Mouse (Mus musculus) thymus, postnatal 0 days (tissue): ENCODE measurements around the gene Slc25a42. TPM values are rescaled to one million over a fixed set of nuclear protein-coding genes. Genes with fewer than 3 reads are reported as not detected.
A peak's percentile ranks its signal among the peaks of the same experiment; 100 is the strongest.

ENCODE experiments used
- DNase-seq: peaks from one replicate; pipeline ENCODE4 v3.0.0-alpha.2; 2015; ENCODE audit warnings: low spot score
- polyA plus RNA-seq: library from polyadenylated mRNA; unstranded; fragments of >200 nt; fragmentation: Nextera tagmentation; extraction: Ambion mirVana; gene quantifications from 2 replicates; pipeline ENCODE4 v1.2.1, GENCODE M21; 2015

Slc25a42 gene
- polyA plus RNA-seq, 1 experiment from 2014 or later: 6.2 TPM

GRCm38 (mm10) chr8:70171240-70171639, 40.9 kb downstream of the Slc25a42 start:
- DNase-seq: no peak

DNA sequence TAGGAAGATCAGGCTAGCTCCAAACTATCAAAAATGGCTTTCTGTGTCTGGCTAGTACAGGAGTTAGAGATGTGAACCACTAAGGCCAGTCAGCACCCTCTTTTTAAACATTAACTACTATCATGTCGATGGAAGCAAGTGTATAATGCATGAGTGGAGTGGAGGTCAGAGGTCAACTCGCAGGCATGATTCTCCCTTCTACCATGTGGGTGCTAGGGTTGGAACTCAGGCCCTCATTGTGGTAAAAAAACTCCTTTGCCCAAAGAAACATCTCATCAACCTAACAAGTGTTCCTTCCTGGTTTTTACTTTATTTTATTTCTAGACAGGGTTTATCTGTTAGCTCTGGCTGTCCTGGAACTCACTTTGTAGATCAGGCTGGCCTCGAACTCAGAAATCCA, 41.4 kb downstream of the Slc25a42 start:
- DNase-seq: no peak

- DNase-seq: no peak
Observed at GRCm38 (mm10) chr8:70170116-70170515, 42.0 kb downstream of the Slc25a42 start.

DNA sequence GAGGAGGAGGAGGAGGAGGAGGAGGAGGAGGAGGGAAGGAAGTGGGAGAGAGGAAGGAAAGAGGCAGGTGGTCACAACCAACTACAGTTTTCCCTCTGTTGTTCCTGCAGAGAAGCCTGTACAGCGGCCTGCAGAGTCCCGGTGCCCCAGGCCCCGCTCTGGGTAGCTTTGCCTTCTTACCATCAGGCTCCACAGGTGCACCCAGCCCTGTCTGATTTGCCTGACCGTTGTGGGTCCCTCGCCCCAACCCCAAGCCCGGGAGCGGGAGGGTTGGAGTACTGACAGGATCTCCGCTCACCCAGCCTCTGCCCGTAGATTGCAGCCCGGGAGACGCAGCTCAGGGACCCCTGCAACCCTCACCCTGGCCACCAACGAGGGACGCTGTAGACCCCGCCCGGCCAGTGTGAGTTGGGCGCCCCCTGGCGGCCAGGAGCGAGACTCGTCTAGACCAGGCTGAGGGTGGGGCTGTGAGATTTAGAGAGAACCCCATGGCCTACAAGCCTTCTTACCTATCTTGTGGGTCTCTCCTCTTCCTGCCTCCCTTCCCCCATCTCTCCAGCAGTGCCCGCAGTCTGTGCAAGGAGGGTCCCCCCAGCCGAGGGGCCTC, 45.5 kb downstream of the Slc25a42 start:
- DNase-seq: peak; percentile 89

DNA sequence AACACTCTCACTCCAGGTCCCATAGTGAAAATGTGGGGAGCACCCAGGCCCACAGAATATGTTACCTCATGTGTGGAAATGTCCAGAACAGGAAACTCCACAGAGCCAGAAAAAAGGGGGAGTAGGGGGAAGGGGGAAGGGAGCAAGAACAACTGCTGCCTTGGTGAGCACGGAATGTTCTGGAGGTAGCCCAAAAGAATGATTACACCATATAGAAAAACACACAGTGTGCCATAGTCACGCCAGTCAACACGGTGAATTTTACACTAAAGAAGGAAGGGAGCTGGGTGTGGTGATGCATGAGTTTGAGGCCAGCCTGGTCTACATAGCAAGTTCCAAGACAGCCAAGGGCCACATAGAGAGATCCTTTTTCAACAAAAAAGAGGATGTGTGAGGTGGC, 48.8 kb downstream of the Slc25a42 start:
- DNase-seq: no peak

- peak; percentile 68 for DNase-seq
Observed at GRCm38 (mm10) chr8:70160015-70160414, 52.1 kb downstream of the Slc25a42 start.

DNA sequence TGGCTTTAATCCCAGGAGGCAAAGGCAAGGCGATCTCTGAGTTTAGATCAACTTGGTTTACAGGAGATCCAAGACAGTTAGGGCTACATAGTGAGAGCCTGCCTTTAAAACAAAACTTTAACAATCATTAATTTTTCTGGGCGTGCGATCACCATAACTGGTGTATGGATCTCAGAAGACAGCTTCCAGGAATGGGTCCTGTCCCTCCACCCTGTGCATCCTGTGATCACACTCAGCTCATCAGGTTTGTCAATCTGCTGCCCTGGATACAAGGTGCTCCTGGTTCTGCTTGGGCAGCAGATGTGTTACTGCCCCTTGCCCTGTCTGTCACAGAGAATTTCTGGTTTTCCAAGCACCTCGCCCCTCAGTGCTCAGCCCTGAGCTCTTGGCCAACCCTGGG, 52.9 kb downstream of the Slc25a42 start:
- DNase-seq: no peak

- peak; percentile 91 for DNase-seq
Observed at GRCm38 (mm10) chr8:70158069-70158853, 53.8 kb downstream of the Slc25a42 start.

GRCm38 (mm10) chr8:70157240-70157800, 54.8 kb downstream of the Slc25a42 start:
- no peak for DNase-seq

DNA sequence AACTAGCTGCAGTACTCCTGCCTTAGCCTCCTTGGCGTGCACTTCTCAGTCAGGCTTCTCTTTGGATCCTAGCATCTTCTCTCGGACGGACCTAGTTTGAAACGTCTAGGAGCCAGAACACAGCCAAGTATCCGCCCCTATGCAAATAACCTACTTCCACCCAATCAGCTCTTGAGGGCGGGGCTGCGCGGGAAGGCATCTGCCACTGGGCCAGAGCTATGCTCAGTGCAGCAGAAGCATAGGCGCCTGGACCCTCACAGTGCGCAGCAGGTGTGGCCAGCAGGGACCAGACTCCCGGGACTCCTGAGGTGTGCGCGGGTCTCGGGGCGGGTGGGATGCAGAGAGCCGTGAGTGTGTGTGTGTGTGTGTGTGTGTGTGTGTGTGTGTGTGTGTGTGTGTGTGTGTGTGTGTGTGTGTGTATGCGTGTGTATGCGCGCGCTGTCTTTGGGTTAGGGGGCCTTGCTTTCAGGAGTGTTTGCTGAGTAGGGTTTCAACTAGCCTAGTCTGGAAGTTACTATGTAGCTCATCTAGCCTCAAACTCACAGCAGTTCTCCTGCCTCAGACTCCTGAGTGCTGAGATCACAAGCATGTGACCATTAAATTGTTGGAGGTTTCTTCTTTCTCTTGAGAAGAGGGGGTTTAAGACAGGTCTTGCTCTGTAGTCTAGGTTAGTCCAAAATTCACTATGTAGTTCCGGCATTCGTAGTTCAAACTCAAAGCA, 59.4 kb downstream of the Slc25a42 start:
- DNase-seq: peak; percentile 90

DNA sequence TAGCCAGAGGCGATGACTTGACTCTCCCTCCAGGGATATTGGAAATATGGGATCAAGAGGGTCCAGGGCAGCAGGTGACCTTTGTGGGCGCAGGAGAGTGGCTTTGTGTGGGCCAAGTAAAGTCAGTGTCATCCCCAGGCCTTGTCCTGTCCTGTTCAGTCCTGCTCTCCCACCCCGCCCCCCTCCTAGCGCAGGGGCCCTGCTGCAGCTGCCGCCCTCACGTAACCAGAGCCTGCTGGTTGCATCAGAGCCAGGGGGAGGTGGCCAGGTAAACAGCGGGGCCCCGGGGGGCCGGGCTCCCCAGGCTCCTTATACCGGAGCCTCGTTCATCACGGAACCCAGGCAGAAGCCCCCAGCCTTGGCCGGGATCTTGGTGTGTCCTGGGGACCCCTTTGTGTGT, 61.9 kb downstream of the Slc25a42 start:
- no peak for DNase-seq

DNA sequence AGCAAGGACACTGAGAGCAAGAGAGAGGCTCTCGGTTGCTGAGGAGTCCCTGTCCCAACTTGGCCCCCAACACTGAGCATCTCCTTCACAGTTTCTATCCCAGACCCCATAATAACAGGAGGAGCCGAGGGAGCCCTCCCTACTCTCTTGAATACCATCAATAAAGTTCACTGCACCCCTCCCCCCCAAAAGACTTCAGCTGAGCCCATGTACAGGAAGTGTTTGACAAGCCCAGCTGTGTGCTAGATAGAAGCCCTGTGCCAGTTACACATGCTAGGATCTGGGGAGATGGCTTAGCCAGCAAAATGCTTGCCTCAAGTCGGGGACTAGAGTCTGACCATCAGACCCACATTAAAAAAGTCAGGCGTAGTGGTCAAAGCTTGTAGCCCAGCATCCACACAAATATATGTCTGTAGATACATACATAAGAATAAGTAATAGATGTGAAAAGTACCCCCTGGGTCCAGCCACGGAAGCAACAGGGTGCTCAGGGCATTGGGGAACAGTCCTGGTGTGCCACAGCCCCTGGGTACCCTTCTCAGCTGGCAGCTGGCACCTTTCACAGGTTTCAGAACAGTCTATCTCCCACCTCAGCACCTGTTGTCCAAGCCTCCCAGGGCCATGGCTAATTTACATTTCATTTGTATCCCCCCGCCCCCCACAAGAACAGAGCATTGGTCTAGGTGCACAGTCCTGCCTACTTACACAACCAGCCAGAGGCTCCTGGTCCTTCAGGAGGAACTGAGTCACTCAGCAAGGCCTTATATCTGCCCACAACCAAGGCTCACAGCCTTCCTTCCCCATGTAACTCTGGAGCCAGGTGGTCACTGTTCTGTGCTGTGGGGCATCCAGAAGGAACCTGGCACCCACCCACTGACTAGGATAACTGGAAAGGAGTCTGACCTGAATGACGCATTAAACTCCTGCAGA, 64.2 kb downstream of the Slc25a42 start:
- peak; percentile 85 for DNase-seq

GRCm38 (mm10) chr8:70139981-70140380, 72.1 kb downstream of the Slc25a42 start:
- peak; percentile 32 for DNase-seq

- DNase-seq: peak; percentile 100
Observed at GRCm38 (mm10) chr8:70139026-70139857, 72.9 kb downstream of the Slc25a42 start, which contains the start of the genes Rfxank, Borcs8 and Mef2b. Gene Rfxank (minus strand): TSS chr8:70139154. Gene Borcs8 (plus strand): TSS chr8:70139499. Gene Mef2b (plus strand): TSS chr8:70139711.

DNA sequence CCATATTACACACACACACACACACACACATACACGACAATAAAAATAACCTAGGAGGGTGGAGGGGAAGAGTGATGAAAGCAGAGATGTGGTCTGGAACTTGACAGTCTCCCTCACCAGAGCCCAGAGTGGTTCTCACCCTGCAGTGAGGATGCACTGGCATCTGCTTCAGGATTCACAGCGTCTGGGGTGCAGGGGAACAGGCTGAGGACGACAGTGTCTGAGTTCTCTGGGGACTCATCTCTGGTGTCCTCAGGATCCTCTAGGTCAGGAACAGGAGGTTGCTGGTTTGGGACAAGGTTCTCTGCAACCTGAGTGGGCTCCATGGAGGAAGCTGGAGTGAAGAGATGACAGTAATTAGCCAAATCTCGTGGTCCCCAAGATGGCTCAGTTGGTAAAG, 74.2 kb downstream of the Slc25a42 start:
- no peak for DNase-seq

DNA sequence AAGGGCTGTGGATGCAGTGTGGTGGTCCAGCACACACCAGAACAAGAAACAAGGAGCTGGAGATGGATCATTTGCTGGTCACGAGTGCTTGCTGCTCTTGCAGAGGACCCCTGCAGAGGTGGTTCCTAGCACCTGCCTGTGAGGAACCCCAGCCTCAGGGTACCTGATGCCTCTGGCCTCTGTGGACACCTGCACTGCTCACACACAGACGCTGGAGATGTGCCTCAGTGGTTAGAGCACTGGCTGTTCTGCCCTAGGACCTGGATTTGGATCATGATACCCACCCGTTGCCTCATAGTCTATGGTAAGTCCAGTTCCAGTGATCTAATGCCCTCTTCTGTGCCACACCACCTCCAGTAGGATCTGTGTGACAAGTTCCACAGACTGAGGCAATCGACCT, 75.5 kb downstream of the Slc25a42 start:
- no peak for DNase-seq

GRCm38 (mm10) chr8:70134931-70135330, 77.2 kb downstream of the Slc25a42 start:
- no peak for DNase-seq
